Mouse (Mus musculus) bone marrow macrophage, adult 2 months (primary cell): ENCODE measurements at regions not wholly inside any gene's neighbourhood (a gene's known extent, or its start where the extent isn't known, plus 50 kb on each side); places are given as distances from the start of the nearest gene placed in this dataset.

Source experiments
- CTCF ChIP-seq: IDR thresholded peaks from 2 replicates; pipeline ENCODE4 v1.5.1; 2012; ENCODE audit warnings: low read depth, mild to moderate bottlenecking, low read length, moderate library complexity
- POLR2A ChIP-seq: IDR thresholded peaks from 2 replicates; pipeline ENCODE4 v1.6.1; 2012; ENCODE audit warnings: mild to moderate bottlenecking, low read depth, low read length, borderline replicate concordance

GRCm38 (mm10) chr13:3372701-3373100, 165.2 kb upstream of the Gdi2 start:
- TF ChIP-seq CTCF, result no peak
- no peak for TF ChIP-seq POLR2A
